Mouse (Mus musculus) heart, embryonic 16.5 days (tissue): Measurements from ENCODE around the gene Gm9780. TPM values are rescaled to one million over a fixed set of nuclear protein-coding genes. Genes with fewer than 3 reads are reported as not detected.
A peak's percentile ranks its signal among the peaks of the same experiment; 100 is the strongest.
"Not testable (repeated sequence)": the region's sequence is repeated elsewhere in the genome, so short reads cannot be mapped to it uniquely, and the experiment has no call there.

ENCODE experiments used
- ATAC-seq: fragments of 200-750 bp; cut with Nextera tagmentation; replicated peaks from 2 replicates; pipeline ENCODE4 v1.8.0; 2017; ENCODE audit warnings: moderate number of reproducible peaks; ENCODE audit not compliant: insufficient read depth, low FRiP score; ENCODE audit errors: extremely low read depth
- H3K27ac ChIP-seq: fragments of 300-500 bp; sonication (generic); 2 replicates; pipeline ENCODE4 v1.5.1; 2014; ENCODE audit warnings: mild to moderate bottlenecking, low read length, control low read depth, moderate library complexity
- H3K27me3 ChIP-seq: fragments of 300-500 bp; sonication (generic); 2 replicates; pipeline ENCODE4 v1.6.1; 2014; ENCODE audit warnings: low read length, mixed read lengths; ENCODE audit not compliant: control insufficient read depth, insufficient read depth
- H3K36me3 ChIP-seq: fragments of 300-500 bp; sonication (generic); 2 replicates; pipeline ENCODE4 v1.6.1; 2014; ENCODE audit not compliant: control insufficient read depth, insufficient read depth
- H3K4me1 ChIP-seq: fragments of 300-500 bp; sonication (generic); 2 replicates; pipeline ENCODE4 v1.6.1; 2014; ENCODE audit warnings: low read length, mixed read lengths; ENCODE audit not compliant: control insufficient read depth, insufficient read depth
- H3K4me2 ChIP-seq: fragments of 300-500 bp; sonication (generic); 2 replicates; pipeline ENCODE4 v1.6.1; 2014; ENCODE audit warnings: low read depth, mild to moderate bottlenecking, control low read depth, low read length
- H3K4me3 ChIP-seq: fragments of 300-500 bp; sonication (generic); 2 replicates; pipeline ENCODE4 v1.5.1; 2014; ENCODE audit warnings: mild to moderate bottlenecking, control low read depth, low read length
- H3K9ac ChIP-seq: fragments of 300-500 bp; sonication (generic); 2 replicates; pipeline ENCODE4 v1.6.1; 2014; ENCODE audit warnings: low read length, control low read depth
- H3K9me3 ChIP-seq: fragments of 300-500 bp; sonication (generic); replicated peaks from 2 replicates; pipeline ENCODE4 v1.6.1; 2016; ENCODE audit warnings: low read length; ENCODE audit not compliant: control insufficient read depth
- WGBS: fragments of 180-500 bp; shearing (Covaris S2); extraction: QIAGEN DNeasy Blood & Tissue Kit; methylation state at CpG from one replicate; pipeline ENCODE4 v1.1.7; 2014; 5-methylcytosine and 5-hydroxymethylcytosine counted together
- polyA plus RNA-seq: library from polyadenylated mRNA; unstranded; fragments of >200 nt; fragmentation: Nextera tagmentation; extraction: Ambion mirVana; gene quantifications from 2 replicates; pipeline ENCODE4 v1.2.1, GENCODE M21; 2015

Gene Gm9780
- polyA plus RNA-seq, 1 experiment from 2014 or later, result 19.8 TPM

DNA sequence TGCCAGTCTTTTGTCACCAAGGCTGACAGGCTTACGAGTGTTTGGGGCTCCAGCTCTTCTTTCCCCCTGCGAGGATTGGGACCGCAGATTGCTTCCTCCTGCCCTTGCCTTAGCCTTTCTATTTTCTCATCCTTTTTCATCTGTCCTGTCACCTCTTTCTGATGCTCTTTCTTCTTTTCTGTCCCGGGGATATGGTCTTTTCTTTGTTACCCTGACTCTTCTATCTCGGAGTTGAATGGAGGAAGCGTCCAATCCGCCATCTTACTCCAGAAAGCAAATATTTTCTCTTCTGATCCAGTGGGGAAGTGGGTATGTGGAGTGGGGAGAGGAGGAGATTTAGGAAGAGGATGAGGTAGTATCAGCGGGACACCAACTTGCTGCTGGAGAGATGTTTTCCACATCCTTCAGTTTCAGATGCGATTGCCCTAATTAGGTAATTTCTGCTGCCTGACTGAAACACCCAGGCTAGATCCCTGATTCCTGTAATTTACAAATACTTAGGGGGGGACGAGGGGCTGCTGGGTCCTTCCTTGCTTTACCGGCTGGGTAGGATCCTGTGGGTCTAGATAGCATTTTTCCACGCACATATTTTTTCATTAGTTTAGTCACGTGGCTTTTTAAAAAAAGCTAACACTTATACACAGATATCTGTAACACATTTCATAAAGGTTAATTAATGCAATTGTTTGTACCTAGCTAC is 63.1 kb downstream of the Gm9780 start:
- Histone ChIP-seq H3K4me3 (peak overlapping the region; percentile 34; the same call in 1 of the 2 replicates), H3K27ac (peak overlapping the region; percentile 72; the same call in 1 of the 2 replicates), H3K4me2 (peak overlapping the region; percentile 56)
- H3K9me3 ChIP-seq, H3K36me3 ChIP-seq, ATAC-seq, H3K9ac ChIP-seq, H3K27me3 ChIP-seq, H3K4me1 ChIP-seq: not testable (repeated sequence)
- WGBS, result 3% methylated on average over 7 of the region's 13 CpGs

DNA sequence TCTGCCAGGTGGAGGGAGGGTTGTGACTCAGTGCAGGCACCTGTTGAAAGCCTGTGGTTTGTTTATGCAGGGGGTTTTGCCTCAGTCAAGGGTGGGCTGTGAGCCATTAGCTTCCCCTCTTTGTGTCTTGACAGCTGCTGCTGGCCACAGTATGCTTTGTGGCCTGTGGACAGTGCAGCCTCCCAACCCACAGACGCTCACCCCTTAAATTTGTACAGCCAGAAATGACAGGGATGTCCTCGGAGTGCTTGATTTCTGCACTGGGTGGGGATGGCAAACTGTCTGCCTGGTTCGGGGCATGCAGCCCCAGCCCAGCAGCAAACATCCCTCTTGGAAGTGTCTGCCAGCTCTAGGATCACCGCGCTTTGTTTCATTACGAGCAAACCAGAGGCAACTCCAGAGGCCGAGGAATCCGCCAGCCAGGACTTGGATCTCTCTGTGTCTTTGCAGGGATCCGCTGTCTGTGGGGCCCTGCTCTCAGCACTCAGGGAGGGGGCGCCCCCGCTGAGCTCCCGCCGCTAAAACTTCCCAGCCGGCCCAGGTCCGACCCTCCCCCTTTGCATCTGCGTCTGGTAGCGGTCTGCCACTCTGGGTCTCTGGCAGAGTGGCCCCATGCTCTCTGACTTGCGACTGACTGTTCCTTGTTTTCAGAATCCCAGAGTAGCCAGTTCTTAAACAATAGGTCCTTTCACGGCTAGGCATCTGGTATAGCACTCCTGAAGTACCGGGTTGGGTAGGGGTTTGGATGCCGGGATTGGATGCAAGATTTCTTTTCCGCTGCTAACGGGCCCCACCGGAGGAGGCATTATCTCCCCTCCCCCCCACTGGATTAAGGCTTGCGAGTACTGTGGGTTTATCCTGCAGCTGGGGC is 63.9 kb downstream of the Gm9780 start, which contains the start of gene Duxbl1:
Gene Duxbl1 (plus strand): TSS at position 207 of the 871 bp plus-strand sequence.
- ATAC-seq, result peak; percentile 60

More for the DNA sequence above, 63.9 kb downstream of the Gm9780 start, which contains the start of gene Duxbl1:
- H3K9me3 ChIP-seq, H3K9ac ChIP-seq, H3K4me1 ChIP-seq, H3K27me3 ChIP-seq, H3K36me3 ChIP-seq: not testable (repeated sequence)
- peak within 1 kb of the TSS; percentile 34; the same call in 1 of the 2 replicates for H3K4me3 ChIP-seq
- WGBS, result no CpG with 5 or more reads among the region's 25 CpGs
- peak within 1 kb of the TSS; percentile 56 for H3K4me2 ChIP-seq
- H3K27ac ChIP-seq, result peak within 1 kb of the TSS; percentile 72; the same call in 1 of the 2 replicates

Other genes starting within 250 kb of the Gm9780 start
- 33.9 and 38.1 TPM in 2 replicates for gene Anxa11, start 200.6 kb downstream of the Gm9780 start, polyA plus RNA-seq
- gene Plac9a, start 139.6 kb downstream of the Gm9780 start, polyA plus RNA-seq, result 0.38 and 0.40 TPM in 2 replicates
- gene Tmem254a, start 115.0 kb downstream of the Gm9780 start, polyA plus RNA-seq, result 2.2 and 3.3 TPM in 2 replicates
- gene Cphx1, start 104.4 kb downstream of the Gm9780 start, polyA plus RNA-seq, result not detected in 2 replicates
- 0.35 and 0.45 TPM in 2 replicates for gene Duxbl1, start 64.1 kb downstream of the Gm9780 start, polyA plus RNA-seq
- 18.4 and 26.3 TPM in 2 replicates for gene Tmem254c, start 24.6 kb upstream of the Gm9780 start, polyA plus RNA-seq
- not detected in 2 replicates for gene Cphx2, start 38.8 kb upstream of the Gm9780 start, polyA plus RNA-seq
- gene Cphx3, start 39.6 kb upstream of the Gm9780 start, polyA plus RNA-seq, result not detected in 2 replicates
- gene Duxbl2, start 75.6 kb upstream of the Gm9780 start, polyA plus RNA-seq, result not detected in 2 replicates
- 15.3 and 22.4 TPM in 2 replicates for gene Plac9b, start 139.8 kb upstream of the Gm9780 start, polyA plus RNA-seq
- gene Tmem254b, start 164.3 kb upstream of the Gm9780 start, polyA plus RNA-seq, result 16.0 and 22.4 TPM in 2 replicates
- 0.52 and 0.95 TPM in 2 replicates for gene Duxbl3, start 215.3 kb upstream of the Gm9780 start, polyA plus RNA-seq